Mouse (Mus musculus) heart, embryonic 14.5 days (tissue): ENCODE results near the gene Rsg1. TPM values are rescaled to one million over a fixed set of nuclear protein-coding genes. Genes with fewer than 3 reads are reported as not detected.

Source experiments
- ATAC-seq: fragments of 200-750 bp; cut with Nextera tagmentation; 2 replicates; pipeline ENCODE4 v1.8.0; 2017; ENCODE audit warnings: low read depth, moderate TSS enrichment; ENCODE audit not compliant: insufficient number of reproducible peaks, insufficient read depth, low FRiP score
- H3K27ac ChIP-seq, 2 experiments: fragments of 200-500 bp in 1 of 2; fragments of 300-500 bp in 1 of 2; sonication (generic) in 1 of 2; replicated peaks in 1 of 2; 2 replicates each; pipeline ENCODE4 v1.5.1; 2012 to 2014; ENCODE audit warnings: low read depth in 2 of 2, low read length in 2 of 2, control low read depth in 1 of 2, mild to moderate bottlenecking in 1 of 2, mixed read lengths in 1 of 2; ENCODE audit not compliant: control insufficient read depth in 1 of 2, insufficient read depth in 1 of 2
- H3K27me3 ChIP-seq: fragments of 300-500 bp; sonication (generic); 2 replicates; pipeline ENCODE4 v1.6.1; 2014; ENCODE audit warnings: mild to moderate bottlenecking, low read length, control low read depth; ENCODE audit not compliant: control insufficient read depth, insufficient read depth
- H3K36me3 ChIP-seq: fragments of 300-500 bp; sonication (generic); 2 replicates; pipeline ENCODE4 v1.6.1; 2014; ENCODE audit warnings: mild to moderate bottlenecking, control low read depth, low read length, mixed read lengths; ENCODE audit not compliant: control insufficient read depth, insufficient read depth
- H3K4me1 ChIP-seq, 2 experiments: fragments of 200-500 bp in 1 of 2; fragments of 300-500 bp in 1 of 2; sonication (generic) in 1 of 2; 2 replicates each; pipeline ENCODE4 v1.6.1; 2012 to 2014; ENCODE audit warnings: low read length in 2 of 2, control low read depth in 1 of 2, mixed read lengths in 1 of 2; ENCODE audit not compliant: control insufficient read depth in 2 of 2, insufficient read depth in 2 of 2
- H3K4me2 ChIP-seq: fragments of 300-500 bp; sonication (generic); 2 replicates; pipeline ENCODE4 v1.6.1; 2014; ENCODE audit warnings: mild to moderate bottlenecking, low read length
- H3K4me3 ChIP-seq, 2 experiments: fragments of 200-500 bp in 1 of 2; fragments of 300-500 bp in 1 of 2; sonication (generic) in 1 of 2; 2 replicates each; pipeline ENCODE4 v1.5.1; 2012 to 2014; ENCODE audit warnings: low read length in 2 of 2, mild to moderate bottlenecking in 2 of 2, control low read depth in 1 of 2, low read depth in 1 of 2, moderate library complexity in 1 of 2; ENCODE audit not compliant: control insufficient read depth in 1 of 2, insufficient read depth in 1 of 2
- H3K9ac ChIP-seq: fragments of 300-500 bp; sonication (generic); 2 replicates; pipeline ENCODE4 v1.6.1; 2014; ENCODE audit warnings: mild to moderate bottlenecking, low read length
- H3K9me3 ChIP-seq: fragments of 300-500 bp; sonication (generic); 2 replicates; pipeline ENCODE4 v1.6.1; 2016; ENCODE audit warnings: low read length, control low read depth; ENCODE audit not compliant: control insufficient read depth
- WGBS: fragments of 180-500 bp; shearing (Covaris S2); extraction: QIAGEN DNeasy Blood & Tissue Kit; methylation state at CpG from one replicate; pipeline ENCODE4 v1.1.7; 2014; 5-methylcytosine and 5-hydroxymethylcytosine counted together
- polyA plus RNA-seq: library from polyadenylated mRNA; unstranded; fragments of >200 nt; fragmentation: Nextera tagmentation; extraction: Ambion mirVana; gene quantifications from 2 replicates; pipeline ENCODE4 v1.2.1, GENCODE M21; 2014

Rsg1 gene
- polyA plus RNA-seq, 1 experiment from 2014 or later, result 1.5 TPM

- H3K4me1 ChIP-seq, result peaks cover 6 to 14% of the 10 kb centered on the region in 2 experiments; a peak in 3 of 4 replicates
- H3K27me3 ChIP-seq, result no peaks in the 10 kb centered on the region
- H3K9me3 ChIP-seq, result no peaks in the 10 kb centered on the region
- H3K4me3 ChIP-seq, result no peak overlapping the region
- no peak overlapping the region for H3K27ac ChIP-seq
- H3K36me3 ChIP-seq, result peaks cover 51% of the 10 kb centered on the region
- ATAC-seq, result no peak
- 86% methylated on average over 8 of the region's 8 CpGs for WGBS
- H3K4me2 ChIP-seq, result no peak overlapping the region
- H3K9ac ChIP-seq, result no peak overlapping the region
These were observed 32.9 kb upstream of the Rsg1 start for GRCm38 (mm10) chr4:141180831-141181230.

- Histone ChIP-seq H3K9ac (no peak overlapping the region), H3K4me2 (no peak overlapping the region), H3K4me1 (peaks cover 3 to 14% of the 10 kb centered on the region in 2 experiments), H3K27ac (no peak overlapping the region), H3K4me3 (no peak overlapping the region), H3K36me3 (peaks cover 47% of the 10 kb centered on the region), H3K9me3 (no peaks in the 10 kb centered on the region), H3K27me3 (no peaks in the 10 kb centered on the region)
- ATAC-seq, result no peak
- WGBS, result 92% methylated on average over 6 of the region's 6 CpGs
These were observed 31.8 kb upstream of the Rsg1 start for GRCm38 (mm10) chr4:141181981-141182380.

- no peak overlapping the region for H3K9ac ChIP-seq
- ATAC-seq, result no peak
- H3K4me2 ChIP-seq, result no peak overlapping the region
- WGBS, result 86% methylated on average over 2 of the region's 2 CpGs
- H3K9me3 ChIP-seq, result no peaks in the 10 kb centered on the region
- H3K36me3 ChIP-seq, result peaks cover 35% of the 10 kb centered on the region
- H3K4me3 ChIP-seq, result no peak overlapping the region
- no peaks in the 10 kb centered on the region for H3K27me3 ChIP-seq
- H3K4me1 ChIP-seq, result peaks cover 4 to 17% of the 10 kb centered on the region in 2 experiments
- H3K27ac ChIP-seq, result no peak overlapping the region
These were observed 29.8 kb upstream of the Rsg1 start for GRCm38 (mm10) chr4:141183932-141184331.

- Histone ChIP-seq H3K36me3 (peaks cover 33% of the 10 kb centered on the region), H3K4me2 (no peak overlapping the region), H3K9me3 (no peaks in the 10 kb centered on the region), H3K4me1 (peaks cover 4 to 17% of the 10 kb centered on the region in 2 experiments), H3K4me3 (no peak overlapping the region), H3K27me3 (no peaks in the 10 kb centered on the region), H3K9ac (no peak overlapping the region), H3K27ac (no peak overlapping the region)
- ATAC-seq, result no peak
- WGBS, result 92% methylated on average over 4 of the region's 4 CpGs
These were observed 29.3 kb upstream of the Rsg1 start for GRCm38 (mm10) chr4:141184426-141184825.

GRCm38 (mm10) chr4:141186923-141187836, 26.6 kb upstream of the Rsg1 start:
- peaks cover 4 to 17% of the 10 kb centered on the region in 2 experiments for H3K4me1 ChIP-seq
- H3K9me3 ChIP-seq, result no peaks in the 10 kb centered on the region
- WGBS, result 60% methylated on average over 9 of the region's 9 CpGs
- H3K36me3 ChIP-seq, result peaks cover 28% of the 10 kb centered on the region
- H3K27me3 ChIP-seq, result no peaks in the 10 kb centered on the region
- H3K4me2 ChIP-seq, result no peak overlapping the region
- no peak overlapping the region for H3K4me3 ChIP-seq
- ATAC-seq, result no peak
- H3K27ac ChIP-seq, result peak overlapping the region; percentile 18 to 46; a peak in 2 of 4 replicates
- H3K9ac ChIP-seq, result 0 out of 2 replicates have a peak overlapping the region, but pooled peaks have one; percentile 17

GRCm38 (mm10) chr4:141191294-141191693, 22.5 kb upstream of the Rsg1 start:
- Histone ChIP-seq H3K9me3 (no peaks in the 10 kb centered on the region), H3K4me1 (peaks cover 2 to 11% of the 10 kb centered on the region in 2 experiments), H3K27me3 (no peaks in the 10 kb centered on the region), H3K4me3 (no peak overlapping the region), H3K36me3 (peaks cover 50% of the 10 kb centered on the region), H3K27ac (no peak overlapping the region), H3K9ac (no peak overlapping the region), H3K4me2 (no peak overlapping the region)
- ATAC-seq, result no peak
- 86% methylated on average over 7 of the region's 7 CpGs for WGBS

GRCm38 (mm10) chr4:141194553-141194952, 19.2 kb upstream of the Rsg1 start:
- Histone ChIP-seq H3K36me3 (peaks cover 80% of the 10 kb centered on the region), H3K9me3 (no peaks in the 10 kb centered on the region)
- WGBS, result 87% methylated on average over 6 of the region's 6 CpGs

More at GRCm38 (mm10) chr4:141194553-141194952, 19.2 kb upstream of the Rsg1 start:
- Histone ChIP-seq H3K27me3 (no peaks in the 10 kb centered on the region), H3K27ac (no peak overlapping the region), H3K9ac (no peak overlapping the region), H3K4me3 (no peak overlapping the region), H3K4me2 (no peak overlapping the region), H3K4me1 (no peaks in the 10 kb centered on the region)
- ATAC-seq, result no peak
